Mouse (Mus musculus): ENCODE results near the gene Lrrc40. TPM values are rescaled to one million over a fixed set of nuclear protein-coding genes. Genes with fewer than 3 reads are reported as not detected.
"Not testable (repeated sequence)": the region's sequence is repeated elsewhere in the genome, so short reads cannot be mapped to it uniquely, and the experiment has no call there.

Gene Lrrc40
- total and polyA plus RNA-seq, 3 experiments = 42.6 to 70.0 TPM; not detected in 1

- H3K36me3 ChIP-seq (ENCODE audit: control insufficient read depth in 1 of 2, insufficient read depth in 2 of 2, low read length in 2 of 2) = no peaks in the 10 kb centered on the region
- no peak overlapping the region for H3K27ac ChIP-seq (ENCODE audit: control insufficient read depth, low read depth, low read length)
- H3K79me2 ChIP-seq (ENCODE audit: control insufficient read depth, insufficient read depth, low read length, poor library complexity) = no peaks in the 10 kb centered on the region
- no peaks in the 10 kb centered on the region for H3K9me3 ChIP-seq (replicated peaks; ENCODE audit: insufficient read depth, low read length)
- no peak for TF ChIP-seq BHLHE40 (IDR thresholded peaks at IDR 0.05; ENCODE audit: borderline replicate concordance, low read depth, low read length)
- no peak overlapping the region for H3K9ac ChIP-seq (ENCODE audit: control insufficient read depth, low read depth, low read length, poor library complexity, severe bottlenecking)
- no peaks in the 10 kb centered on the region; a peak in 2 of 4 replicates for H3K27me3 ChIP-seq (ENCODE audit: control insufficient read depth in 1 of 2, insufficient read depth in 2 of 2, low read length in 2 of 2)
- H3K4me1 ChIP-seq (ENCODE audit: control insufficient read depth in 1 of 2, insufficient read depth in 2 of 2, low read length in 2 of 2) = no peaks in the 10 kb centered on the region
- H3K4me3 ChIP-seq (ENCODE audit: control insufficient read depth in 1 of 2, insufficient read depth in 1 of 2, low read depth in 2 of 2, low read length in 2 of 2) = no peak overlapping the region
- DNase-seq (ENCODE audit: low read depth, low spot score) = no peak
Observed at GRCm38 (mm10) chr3:158091601-158092000, 55.1 kb downstream of the Lrrc40 start.

GRCm38 (mm10) chr3:158093919-158094318 lies 57.5 kb downstream of the Lrrc40 start:
- Histone ChIP-seq H3K9me3 (replicated peaks; ENCODE audit: insufficient read depth, low read length) (no peaks in the 10 kb centered on the region), H3K27ac (ENCODE audit: control insufficient read depth, low read depth, low read length) (no peak overlapping the region), H3K9ac (ENCODE audit: control insufficient read depth, low read depth, low read length, poor library complexity, severe bottlenecking) (no peak overlapping the region), H3K4me3 (ENCODE audit: control insufficient read depth in 1 of 2, insufficient read depth in 1 of 2, low read depth in 2 of 2, low read length in 2 of 2) (no peak overlapping the region), H3K27me3 (ENCODE audit: control insufficient read depth in 1 of 2, insufficient read depth in 2 of 2, low read length in 2 of 2) (no peaks in the 10 kb centered on the region; a peak in 2 of 4 replicates), H3K4me1 (ENCODE audit: control insufficient read depth in 1 of 2, insufficient read depth in 2 of 2, low read length in 2 of 2) (no peaks in the 10 kb centered on the region), H3K36me3 (ENCODE audit: control insufficient read depth in 1 of 2, insufficient read depth in 2 of 2, low read length in 2 of 2) (no peaks in the 10 kb centered on the region), H3K79me2 (ENCODE audit: control insufficient read depth, insufficient read depth, low read length, poor library complexity) (no peaks in the 10 kb centered on the region)
- TF ChIP-seq ZC3H11A (IDR thresholded peaks at IDR 0.05; ENCODE audit: low read depth, low read length) (no peak), MEF2A (IDR thresholded peaks at IDR 0.05; ENCODE audit: extremely low read depth, insufficient replicate concordance, low read depth, low read length, poor library complexity, severe bottlenecking) (no peak), JUND (IDR thresholded peaks at IDR 0.05; ENCODE audit: low read depth, low read length) (no peak)
- DNase-seq (ENCODE audit: low read depth, low spot score) = no peak

- not testable (repeated sequence) for H3K9me3 ChIP-seq (replicated peaks; ENCODE audit: insufficient read depth, low read length); H3K79me2 ChIP-seq (ENCODE audit: control insufficient read depth, insufficient read depth, low read length, poor library complexity); DNase-seq (ENCODE audit: low read depth, low spot score); H3K27ac ChIP-seq (ENCODE audit: control insufficient read depth, low read depth, low read length); H3K27me3 ChIP-seq (ENCODE audit: control insufficient read depth in 1 of 2, insufficient read depth in 2 of 2, low read length in 2 of 2); H3K36me3 ChIP-seq (ENCODE audit: control insufficient read depth in 1 of 2, insufficient read depth in 2 of 2, low read length in 2 of 2); H3K4me1 ChIP-seq (ENCODE audit: control insufficient read depth in 1 of 2, insufficient read depth in 2 of 2, low read length in 2 of 2); H3K4me3 ChIP-seq (ENCODE audit: control insufficient read depth in 1 of 2, insufficient read depth in 1 of 2, low read depth in 2 of 2, low read length in 2 of 2); H3K9ac ChIP-seq (ENCODE audit: control insufficient read depth, low read depth, low read length, poor library complexity, severe bottlenecking)
Observed at GRCm38 (mm10) chr3:158102043-158102442, 65.6 kb downstream of the Lrrc40 start.

- not testable (repeated sequence) for DNase-seq (ENCODE audit: low read depth, low spot score); H3K79me2 ChIP-seq (ENCODE audit: control insufficient read depth, insufficient read depth, low read length, poor library complexity); H3K36me3 ChIP-seq (ENCODE audit: control insufficient read depth in 1 of 2, insufficient read depth in 2 of 2, low read length in 2 of 2); H3K4me1 ChIP-seq (ENCODE audit: control insufficient read depth in 1 of 2, insufficient read depth in 2 of 2, low read length in 2 of 2); H3K9me3 ChIP-seq (replicated peaks; ENCODE audit: insufficient read depth, low read length); H3K9ac ChIP-seq (ENCODE audit: control insufficient read depth, low read depth, low read length, poor library complexity, severe bottlenecking); H3K4me3 ChIP-seq (ENCODE audit: control insufficient read depth in 1 of 2, insufficient read depth in 1 of 2, low read depth in 2 of 2, low read length in 2 of 2); H3K27ac ChIP-seq (ENCODE audit: control insufficient read depth, low read depth, low read length); H3K27me3 ChIP-seq (ENCODE audit: control insufficient read depth in 1 of 2, insufficient read depth in 2 of 2, low read length in 2 of 2)
Observed at GRCm38 (mm10) chr3:158102530-158102929, 66.1 kb downstream of the Lrrc40 start.
